Mouse (Mus musculus) small intestine, adult 2 months (tissue): Measurements from ENCODE around the gene Gm44805.

Source experiments
- CTCF ChIP-seq: fragments of 200-500 bp; IDR thresholded peaks from 2 replicates; pipeline ENCODE4 v1.5.1; 2012; ENCODE audit warnings: low read depth, mild to moderate bottlenecking, control low read depth, inconsistent platforms, low read length, moderate library complexity, mixed read lengths; ENCODE audit not compliant: insufficient replicate concordance, insufficient read length; ENCODE audit errors: extremely low read depth
- POLR2A ChIP-seq: fragments of 200-500 bp; IDR thresholded peaks from 2 replicates; pipeline ENCODE4 v1.6.1; 2012; ENCODE audit warnings: low read depth, mild to moderate bottlenecking, control low read depth, inconsistent platforms, low read length, moderate library complexity

DNA sequence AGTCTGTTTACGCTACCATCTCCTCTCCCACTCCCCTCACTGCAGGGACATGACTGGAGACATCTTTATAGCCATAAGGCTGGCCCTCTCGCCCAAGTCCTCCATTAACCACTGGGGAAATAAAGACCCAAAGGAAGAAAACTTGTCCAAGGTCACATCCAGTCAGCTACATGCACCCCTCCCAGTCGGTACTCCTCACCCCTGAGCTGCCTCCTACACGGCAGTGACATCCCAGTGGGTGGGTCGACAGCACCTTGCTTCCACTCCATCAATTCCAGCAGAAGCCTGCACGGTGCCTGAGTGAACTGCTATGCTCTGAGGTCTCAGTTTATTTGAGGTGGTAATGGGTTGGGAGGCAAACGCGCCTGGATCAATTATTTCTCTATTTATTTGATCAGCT, 17.3 kb downstream of the Gm44805 start:
- TF ChIP-seq CTCF, result no peak
- no peak for TF ChIP-seq POLR2A
